Mouse (Mus musculus) cerebellum, postnatal 25 days (tissue): ENCODE measurements around the gene B230104I21Rik.

ENCODE experiments used
- DNase-seq, 2 experiments: peaks; one replicate each; pipeline ENCODE4 v3.0.0; 2021; ENCODE audit warnings: mixed read lengths in 2 of 2

The B230104I21Rik gene

DNA sequence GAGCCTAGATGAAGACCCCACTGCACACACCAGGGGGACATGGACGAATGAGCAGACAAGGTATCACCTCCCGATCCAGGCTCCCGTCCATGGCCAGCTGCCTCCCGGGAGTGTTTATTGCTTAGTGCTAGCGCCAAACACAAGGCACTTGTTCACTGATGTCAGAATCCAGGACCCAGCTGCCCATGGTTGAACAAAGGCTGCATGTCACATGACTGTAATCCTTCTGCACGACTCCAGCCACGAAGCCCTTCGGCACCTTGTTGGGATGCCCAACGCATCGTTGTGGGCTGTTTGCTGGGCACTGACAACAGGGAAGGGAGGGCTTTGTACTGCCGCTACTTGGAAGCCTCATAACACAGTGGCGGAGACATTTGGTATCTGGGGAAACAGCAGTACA is at the start of gene B230104I21Rik:
Gene B230104I21Rik, plus strand, starts transcription at position 367 of the 400 bp plus-strand sequence.
- DNase-seq = no peak

DNA sequence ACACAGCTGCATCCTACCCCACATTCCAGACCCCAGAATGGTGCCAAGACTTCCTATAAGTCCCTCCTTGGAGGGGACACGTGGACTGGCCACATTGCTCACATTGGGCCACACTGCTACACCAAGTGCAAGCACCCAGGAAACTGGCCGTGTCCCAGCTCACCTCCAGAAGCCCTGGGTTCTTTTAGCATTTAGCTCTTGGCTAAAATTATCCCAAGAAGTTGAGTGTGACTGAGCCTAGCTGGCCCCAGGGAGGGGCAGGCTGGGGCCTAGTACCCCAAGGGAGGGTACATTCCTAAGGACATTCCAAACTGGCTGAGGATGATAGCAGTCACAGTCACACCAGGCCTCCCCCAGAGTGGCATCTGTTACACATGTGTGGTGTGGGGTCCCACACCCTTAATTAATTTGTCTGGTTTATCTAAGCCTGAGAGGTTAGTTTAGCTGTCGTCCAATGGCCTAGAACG is 42.2 kb upstream of the B230104I21Rik start:
- DNase-seq = no peak

DNA sequence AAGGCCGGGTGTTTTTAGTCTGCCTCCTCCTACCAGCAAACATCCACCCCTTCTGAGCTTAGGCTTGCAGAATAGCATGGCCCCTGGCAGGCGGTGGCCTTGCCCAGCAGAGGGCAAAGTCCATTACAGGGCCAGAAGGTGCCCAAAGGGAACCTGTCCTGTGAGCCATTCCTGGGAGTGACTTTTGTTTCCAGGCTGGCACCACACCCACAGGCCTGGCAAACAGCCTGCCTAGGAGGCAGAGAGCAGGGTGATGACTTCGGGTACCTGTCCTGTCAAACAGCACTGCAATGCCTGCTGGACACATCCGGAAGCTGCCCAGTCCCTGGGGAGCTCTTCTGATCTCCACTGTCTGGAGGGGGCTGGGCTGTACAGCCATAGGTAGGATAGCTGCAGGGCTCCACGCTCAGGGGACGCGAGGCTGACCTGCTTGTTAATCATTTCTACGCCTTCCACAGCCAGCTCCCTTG is 41.6 kb upstream of the B230104I21Rik start:
- DNase-seq = no peak

DNA sequence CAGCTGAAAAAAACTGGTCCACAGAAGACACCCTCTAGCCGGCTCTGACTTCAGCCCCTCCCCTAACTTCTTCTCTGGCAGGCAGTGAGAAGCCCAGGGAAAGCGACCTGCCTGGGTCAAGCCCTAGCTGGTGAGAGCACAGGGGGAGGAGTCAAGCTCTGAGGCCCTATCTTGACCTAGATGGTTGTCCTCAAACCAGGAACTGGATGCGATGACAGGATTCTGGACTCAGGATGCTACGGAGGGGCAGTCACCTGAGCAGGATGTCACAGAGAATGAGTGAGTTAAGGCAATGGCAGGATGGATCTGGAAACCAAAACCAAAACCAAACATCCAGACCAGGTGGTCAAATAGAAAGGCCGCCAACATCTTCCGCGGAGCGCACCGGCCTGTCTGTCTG is 38.2 kb upstream of the B230104I21Rik start:
- DNase-seq = no peak

DNA sequence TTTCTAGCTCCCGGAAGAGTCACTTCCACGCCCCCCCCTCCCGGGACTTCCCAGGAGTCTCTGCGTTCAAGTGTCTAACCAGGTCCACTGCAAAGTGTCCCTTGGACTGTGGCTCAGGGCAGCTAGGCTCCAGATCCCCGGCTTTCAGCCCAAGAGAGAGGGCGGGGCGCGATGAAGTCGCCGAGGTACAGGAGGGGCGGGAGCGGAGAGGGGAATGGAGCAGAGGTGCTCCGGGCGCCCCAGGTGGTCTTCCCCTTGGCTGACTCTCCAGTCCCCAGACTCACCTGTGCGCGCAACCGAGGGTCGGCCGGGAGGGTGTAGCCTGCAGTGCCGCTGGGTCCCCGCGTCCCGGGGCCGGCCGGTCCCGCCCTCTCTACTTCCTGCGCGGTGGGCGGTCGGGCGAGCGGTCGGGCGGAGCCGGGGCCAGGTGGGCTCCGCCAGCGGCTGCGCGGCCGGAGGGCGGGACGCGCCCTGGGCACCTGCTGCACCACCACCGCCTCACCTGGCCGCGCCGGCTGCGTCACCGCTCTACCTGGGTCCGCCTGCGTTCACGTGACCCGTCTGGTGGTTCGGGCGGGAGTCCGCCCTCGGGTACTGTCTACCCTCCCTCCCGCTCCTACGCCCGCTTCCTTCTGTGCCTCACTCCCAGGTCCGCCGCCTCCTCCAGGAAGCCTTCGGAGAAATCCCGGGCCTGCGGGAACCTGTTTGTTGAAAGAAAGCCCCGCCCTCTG is 36.2 kb upstream of the B230104I21Rik start:
- peak in 1 of 2 experiments; percentile 19 for DNase-seq

DNA sequence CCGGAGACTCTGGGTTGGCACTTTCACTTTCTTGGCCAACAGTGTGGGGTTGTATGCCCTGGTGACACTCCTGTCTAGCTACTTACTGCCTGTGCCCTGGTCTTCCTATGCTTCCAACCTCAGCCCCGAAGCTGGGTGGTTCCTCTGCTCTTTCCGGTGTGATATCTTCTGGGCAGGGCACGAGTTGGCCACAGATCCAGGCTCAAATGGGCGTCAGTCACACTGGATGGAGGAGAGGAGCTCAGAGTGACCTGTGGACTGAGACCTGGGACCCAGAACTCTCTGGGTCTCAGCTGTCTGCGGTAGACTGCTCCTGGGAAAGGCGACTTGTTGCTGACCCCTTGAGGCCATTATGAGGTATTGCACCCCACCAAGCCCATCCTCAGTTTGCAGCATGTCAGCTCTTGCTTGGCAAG is 34.5 kb upstream of the B230104I21Rik start, which contains the start of gene Arhgef16:
Gene Arhgef16, minus strand, starts transcription at position 211 of the 416 bp plus-strand sequence.
- DNase-seq = peak; percentile 59 to 61

DNA sequence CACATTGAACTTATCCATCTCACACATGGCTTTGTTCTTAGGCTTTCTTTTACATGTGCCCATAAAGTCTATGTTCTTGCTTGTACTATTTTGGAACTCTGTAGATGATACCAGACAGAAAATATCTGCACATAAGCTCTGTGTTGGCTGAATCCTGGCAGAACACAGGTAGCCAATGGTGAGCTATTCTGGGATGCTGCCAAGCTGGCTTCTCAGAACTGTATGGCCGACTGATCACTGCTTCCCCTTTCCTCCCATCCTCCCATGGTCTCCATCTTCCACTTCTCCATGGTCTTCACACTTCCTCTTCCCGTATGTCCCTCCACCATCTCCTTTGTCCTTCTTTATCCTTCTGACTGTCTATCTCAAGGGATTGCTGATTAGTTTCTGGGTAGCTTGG is 26.8 kb upstream of the B230104I21Rik start:
- no peak for DNase-seq

DNA sequence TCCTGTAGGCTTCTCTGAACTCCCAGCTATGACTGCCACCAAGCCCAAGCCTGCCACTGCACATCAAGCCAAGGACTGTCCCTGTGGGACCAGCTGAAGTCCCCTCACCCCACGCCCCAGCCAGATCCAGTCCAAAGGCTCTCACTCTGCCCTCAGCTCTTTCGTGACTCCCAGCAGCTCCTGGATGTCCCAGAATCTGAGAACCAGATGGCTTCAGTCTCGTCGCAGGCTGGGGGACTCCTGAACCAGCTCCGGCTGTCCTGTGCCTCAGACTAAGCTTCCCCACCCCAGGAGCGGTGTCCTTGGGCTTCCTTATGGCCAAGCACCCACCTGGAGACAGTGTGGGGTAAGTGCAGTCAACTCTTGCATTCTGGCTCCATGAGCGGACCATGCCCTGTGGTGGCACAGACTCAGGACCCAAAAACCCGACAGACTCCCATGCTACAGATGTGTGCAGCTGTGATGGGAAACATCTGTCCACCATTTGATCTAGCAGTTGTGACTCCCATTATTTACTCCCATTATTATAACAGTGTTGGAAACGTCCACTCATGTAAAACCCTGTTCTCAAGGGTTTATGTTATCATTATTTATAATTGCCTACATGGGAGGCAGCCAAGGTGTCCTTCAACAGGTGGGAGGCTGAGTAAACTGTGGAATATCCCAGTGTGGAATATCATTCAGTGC is 25.2 kb upstream of the B230104I21Rik start:
- DNase-seq = no peak

DNA sequence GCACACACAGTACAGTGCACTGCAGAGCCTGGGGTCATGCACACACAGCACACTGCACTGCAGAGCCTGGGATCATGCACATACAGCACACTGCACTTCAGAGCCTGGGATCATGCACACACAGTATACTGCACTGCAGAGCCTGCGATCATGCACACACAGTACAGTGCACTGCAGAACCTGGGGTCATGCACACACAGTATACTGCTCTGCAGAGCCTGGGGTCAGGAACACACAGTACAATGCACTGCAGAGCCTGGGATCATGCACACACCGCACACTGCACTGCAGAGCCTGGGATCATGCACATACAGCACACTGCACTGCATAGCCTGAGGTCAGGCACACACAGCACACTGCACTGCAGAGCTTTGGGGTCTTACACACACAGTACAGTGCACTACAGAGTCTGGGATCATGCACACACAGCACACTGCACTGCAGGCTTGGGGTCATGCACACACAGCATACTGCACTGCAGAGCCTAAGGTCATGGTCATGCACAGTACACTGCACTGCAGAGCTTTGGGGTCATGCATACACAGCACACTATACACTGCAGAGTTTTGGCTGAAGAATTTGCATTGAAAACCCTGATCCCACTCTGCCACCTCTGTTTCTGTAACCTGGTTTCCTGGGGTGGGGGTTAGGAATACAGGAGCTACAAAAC is 23.6 kb upstream of the B230104I21Rik start:
- DNase-seq = no peak

DNA sequence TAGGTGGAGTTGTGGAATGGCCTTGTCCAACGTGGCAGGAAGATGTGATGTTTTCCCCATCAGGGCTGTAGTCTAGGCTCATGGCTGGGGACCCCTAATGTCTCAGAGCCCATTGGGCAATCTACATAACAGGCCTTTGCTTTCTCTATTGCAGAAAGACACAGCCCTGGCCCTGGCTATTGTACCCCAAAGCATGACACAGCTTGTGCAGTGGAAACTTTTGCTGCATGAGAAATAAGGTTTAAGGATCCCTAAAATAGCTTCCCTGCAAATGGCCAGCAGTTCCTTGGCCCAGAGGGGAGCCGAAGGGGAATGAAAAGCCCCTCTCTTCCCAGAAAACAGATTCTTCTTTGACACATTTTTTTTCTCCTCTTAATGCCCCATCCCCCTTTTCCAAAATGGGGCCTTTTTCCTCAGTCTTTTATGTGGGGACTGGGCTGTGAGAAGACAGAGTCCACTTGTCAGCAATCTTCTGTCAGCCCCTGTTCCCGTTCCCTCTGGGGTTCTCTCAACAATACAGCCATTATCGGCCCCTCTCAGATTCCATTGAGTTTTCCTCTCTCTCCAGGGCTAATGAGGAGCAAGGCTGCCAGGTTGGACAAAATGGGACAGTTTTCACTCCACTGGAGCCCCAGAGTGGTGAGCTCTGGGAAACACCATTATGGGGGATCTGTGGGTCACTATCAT is 22.8 kb upstream of the B230104I21Rik start:
- DNase-seq = no peak

DNA sequence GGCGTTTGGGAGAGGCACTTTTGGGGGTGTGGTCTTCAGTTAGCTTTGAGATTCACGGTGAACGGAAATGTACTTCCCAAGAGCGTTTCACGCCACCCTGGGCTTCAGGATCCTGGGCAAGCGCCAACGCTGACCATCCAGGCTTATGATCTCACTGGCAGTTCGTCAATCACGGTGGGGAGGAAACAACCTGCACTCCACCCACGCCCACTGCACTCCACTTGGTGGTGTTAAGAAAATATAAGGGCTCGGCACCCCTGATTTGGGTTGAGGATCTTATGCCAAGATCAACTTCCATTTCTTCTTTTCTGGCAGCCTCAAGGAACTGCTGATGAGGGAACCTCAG is 22.3 kb upstream of the B230104I21Rik start:
- peak in 1 of 2 experiments; percentile 18 for DNase-seq

DNA sequence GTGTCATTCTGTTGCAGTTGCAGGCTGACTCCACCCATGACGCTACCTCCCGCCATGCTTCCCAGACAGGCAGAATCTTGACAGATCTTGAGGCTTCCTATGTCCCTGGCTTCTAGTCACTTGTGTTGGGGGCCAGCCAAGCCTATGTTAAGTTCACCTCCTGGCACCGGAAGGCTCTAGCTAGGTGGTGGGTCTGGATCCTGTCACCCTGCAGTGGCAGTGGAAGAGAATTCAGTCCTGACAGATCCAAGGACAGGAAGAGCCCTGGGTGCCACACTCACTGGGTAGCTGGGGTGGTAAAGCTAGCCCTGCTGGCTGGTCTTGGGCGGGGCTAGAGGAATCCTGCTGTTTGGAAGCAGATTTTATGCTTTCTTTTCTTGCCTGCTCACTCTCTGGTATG is 10.5 kb upstream of the B230104I21Rik start:
- no peak for DNase-seq

DNA sequence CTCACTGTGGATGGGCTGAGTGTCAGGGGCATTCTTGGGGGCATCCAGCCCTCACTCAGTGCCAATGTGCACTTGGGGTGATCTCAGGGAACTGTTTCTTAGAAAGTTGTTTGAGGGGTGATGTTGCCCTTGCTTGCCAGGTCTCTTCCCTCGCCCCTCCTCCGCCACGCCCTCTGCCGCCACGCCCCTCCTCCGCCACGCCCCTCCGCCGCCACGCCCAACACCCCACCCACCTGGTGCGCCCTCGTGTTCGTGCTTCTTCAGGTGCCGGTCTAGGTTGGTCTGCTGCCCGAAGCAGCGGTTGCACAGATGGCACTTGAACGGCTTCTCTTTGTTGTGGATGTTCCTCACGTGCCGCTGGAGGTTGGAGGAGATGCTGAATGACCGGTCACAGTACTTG is 7.5 kb upstream of the B230104I21Rik start:
- peak in 1 of 2 experiments; percentile 17 for DNase-seq

DNA sequence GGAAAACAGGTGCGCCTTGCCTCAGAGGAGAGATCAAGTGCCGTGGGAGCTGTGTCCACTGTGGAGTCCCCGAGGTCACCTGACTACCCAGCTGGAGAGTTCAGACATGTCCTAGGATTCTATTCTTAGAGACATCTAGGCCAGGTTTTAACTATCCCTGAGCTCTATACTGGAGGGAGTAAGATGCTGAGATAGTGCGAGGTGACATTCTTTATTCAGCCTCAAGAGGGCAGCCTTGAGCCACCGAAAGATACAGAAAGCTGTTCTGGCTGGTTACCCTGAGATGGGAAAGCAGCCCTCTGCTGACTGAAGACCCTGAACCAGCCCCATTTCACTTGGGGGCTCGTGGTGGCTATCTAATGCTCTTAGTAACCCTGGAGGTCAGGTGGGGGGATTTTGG is 7.1 kb upstream of the B230104I21Rik start:
- DNase-seq = peak; percentile 77 to 79

DNA sequence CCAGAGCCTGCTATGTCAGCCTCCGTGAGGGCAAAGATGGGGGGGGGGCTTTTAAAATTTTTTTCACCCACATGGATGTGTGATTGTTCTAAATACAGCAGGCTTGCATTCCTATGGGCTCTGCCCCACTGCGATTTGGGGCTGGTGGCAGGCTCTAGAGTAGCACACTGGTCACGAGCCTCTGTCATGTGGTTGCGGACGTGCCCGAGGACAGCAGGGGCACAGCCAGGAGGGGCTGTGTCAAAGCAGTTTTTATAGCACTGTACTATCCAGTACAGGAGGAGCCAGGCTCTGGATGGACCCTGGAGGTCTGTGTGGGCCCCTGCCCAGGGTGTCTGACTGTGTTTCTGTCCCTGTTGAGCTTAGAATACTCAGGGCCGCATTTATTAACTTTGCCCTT is 5.9 kb upstream of the B230104I21Rik start:
- DNase-seq = no peak

DNA sequence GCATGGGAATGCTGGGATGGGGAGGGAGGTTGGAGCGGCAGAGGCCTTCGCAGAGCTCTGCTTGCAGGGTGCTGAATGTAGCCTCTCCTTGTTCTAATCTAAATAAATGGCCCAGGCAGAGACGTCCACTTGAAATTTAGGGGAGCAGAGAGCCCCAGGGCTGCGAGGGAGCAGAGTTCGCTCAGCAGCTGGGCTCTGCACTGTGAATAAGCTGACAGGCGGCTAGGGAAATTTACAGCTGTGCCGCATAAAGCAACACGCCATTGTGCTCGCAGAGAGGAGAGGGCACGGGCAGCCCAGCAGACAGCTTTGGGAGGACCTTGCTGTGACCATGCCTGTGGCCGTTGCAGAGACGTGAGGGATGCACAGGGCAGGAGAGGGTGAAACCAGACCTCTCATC is 4.7 kb upstream of the B230104I21Rik start:
- no peak for DNase-seq

DNA sequence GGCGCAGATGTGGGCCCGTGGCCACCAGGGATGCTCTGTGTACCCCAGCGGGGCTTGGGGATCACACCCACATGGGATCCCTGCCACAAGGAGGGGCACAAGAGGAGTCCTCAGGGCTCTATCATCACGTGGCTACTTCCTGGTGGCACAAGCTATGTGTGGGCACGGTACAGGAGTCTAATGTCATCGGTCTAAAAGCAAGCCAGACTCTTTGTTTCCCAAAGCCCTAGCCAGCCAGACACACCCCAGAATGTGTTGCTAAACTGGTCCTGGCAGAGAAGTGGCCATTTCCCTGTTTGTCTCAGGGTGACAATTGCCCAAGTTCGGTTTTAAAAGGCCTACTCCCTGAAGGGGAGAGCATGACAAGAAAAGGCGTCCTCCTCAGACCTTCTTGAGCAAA is 2.6 kb upstream of the B230104I21Rik start:
- no peak for DNase-seq

DNA sequence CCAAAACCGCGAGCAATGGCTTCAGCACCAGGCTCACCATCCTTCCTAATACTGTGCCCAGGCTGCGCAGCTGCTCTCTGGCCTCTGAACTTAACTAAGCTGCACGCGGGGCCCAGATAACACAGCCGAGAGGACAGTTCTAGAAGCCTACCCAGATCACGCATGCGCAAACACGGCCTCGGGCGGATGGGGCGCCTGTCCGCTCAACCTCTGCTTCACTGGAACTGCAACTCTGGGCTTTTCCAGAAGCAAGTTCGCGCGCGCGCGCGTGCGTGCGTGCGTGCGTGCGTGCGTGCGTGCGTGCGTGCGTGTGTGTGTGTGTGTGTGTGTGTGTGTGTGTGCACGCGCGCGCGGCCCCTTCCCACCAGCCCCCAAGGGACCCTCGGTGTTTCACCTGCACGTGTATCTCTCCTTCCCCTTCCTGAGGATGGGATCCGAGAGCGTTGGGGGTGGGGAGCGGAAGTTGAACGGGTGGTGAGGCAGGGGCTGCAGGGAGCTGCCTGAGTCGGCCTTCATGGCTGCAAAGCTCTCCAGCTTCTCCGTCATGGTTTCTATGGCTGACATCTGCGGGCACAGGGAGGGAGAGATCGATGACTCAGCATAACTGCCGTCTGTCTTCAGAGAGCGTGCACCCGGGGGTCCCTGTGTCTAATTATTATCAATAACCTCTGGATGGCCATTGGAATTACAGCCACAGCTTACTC is 1.1 kb upstream of the B230104I21Rik start:
- DNase-seq = peak; percentile 34 to 61

DNA sequence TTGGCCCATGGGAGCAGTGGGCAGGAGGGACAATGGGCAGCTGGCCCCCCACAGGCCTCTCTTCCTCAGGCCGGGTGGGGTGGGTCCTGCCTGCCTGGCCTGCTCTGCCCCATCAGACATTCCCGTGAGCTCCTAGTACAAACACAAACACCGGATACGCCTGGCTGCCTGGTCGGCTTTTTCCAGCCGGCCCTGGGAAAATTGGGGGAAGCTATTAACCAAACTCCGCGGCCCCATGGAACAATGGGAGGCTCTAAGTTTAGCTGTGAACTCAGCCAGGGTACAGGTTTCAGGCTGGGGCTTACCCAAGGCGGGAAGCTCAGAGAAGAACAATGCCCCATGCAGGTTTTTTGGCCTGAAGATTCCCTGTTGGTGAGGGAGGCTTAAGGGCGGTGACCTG is 723 bp downstream of the B230104I21Rik start:
- no peak for DNase-seq

DNA sequence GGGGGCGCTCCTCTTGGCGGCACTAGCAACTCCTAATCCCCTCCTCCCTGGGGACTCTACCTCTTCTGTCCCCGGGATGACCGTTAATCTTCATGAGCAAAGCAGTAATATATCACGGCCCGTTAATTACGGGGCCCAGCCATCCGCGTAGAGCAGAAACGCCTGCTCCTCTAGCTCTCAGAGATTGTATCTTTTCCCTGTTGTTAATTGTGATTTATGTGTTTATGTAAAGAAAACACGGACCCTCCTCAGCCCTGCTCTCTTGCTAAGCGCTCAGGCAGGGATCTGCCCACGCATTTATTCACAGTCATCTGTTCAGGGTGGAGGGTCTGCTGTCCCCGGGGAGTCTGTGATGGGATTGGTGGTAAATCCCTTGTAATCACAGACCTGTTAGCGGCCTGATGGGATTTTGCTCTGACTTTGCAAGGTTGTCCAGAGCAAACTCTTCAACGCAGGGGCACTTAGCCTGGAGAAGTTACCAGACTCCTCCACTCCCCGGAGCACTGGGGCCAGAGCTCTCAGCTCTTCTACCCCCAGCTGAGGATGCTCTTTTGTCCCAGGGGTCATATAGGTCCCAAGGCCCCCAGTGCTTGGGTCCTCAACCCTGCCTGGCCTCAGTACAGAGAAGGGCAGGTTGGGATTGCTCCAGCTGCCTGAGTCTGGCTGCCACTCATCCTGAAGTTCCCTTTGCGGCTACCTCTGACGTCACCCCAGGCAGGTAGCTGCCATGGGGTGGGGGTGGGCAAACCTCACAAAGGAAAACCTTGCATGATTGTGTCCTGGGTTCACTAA is 11.0 kb downstream of the B230104I21Rik start:
- no peak for DNase-seq

DNA sequence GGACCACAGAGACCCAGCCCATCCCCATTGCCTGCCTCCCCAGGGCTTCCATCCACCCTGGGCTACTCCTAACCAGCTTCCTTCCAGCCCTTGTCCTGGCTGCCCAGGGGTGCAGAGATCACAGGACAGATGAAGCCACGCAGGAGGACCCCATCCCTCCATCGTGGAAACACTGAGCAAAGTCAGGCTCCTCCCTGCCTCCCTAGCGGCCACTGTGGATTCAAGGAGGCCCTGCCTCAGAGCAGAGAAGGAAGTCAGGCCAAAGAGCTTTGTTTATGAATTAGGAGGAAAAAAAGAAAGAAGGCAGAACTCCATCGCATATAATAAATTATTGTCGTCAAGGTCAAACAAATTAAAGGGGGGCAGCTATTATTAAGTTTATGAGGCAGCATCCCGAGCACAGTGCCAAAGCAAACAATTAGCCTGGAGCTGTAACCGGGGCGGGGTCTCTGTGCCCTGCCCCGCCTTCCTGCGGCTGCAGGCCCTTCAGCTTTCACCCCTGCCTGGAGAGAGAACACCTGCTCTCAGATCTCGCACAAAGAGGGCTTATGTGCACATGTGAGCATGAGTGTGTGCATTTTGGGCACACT is 12.4 kb downstream of the B230104I21Rik start:
- no peak for DNase-seq
